Mouse (Mus musculus) embryonic facial prominence, embryonic 12.5 days (tissue): ENCODE data around the gene Stoml2. TPM values are rescaled to one million over a fixed set of nuclear protein-coding genes. Genes with fewer than 3 reads are reported as not detected.

Source experiments
- ATAC-seq: fragments of 200-750 bp; cut with Nextera tagmentation; 2 replicates; pipeline ENCODE4 v1.8.0; 2017; ENCODE audit not compliant: insufficient number of reproducible peaks, insufficient read depth, low FRiP score, low TSS enrichment
- H3K27ac ChIP-seq: fragments of 300-500 bp; sonication (generic); 2 replicates; pipeline ENCODE4 v1.5.1; 2016; ENCODE audit warnings: mild to moderate bottlenecking
- H3K27me3 ChIP-seq: fragments of 300-500 bp; sonication (generic); 2 replicates; pipeline ENCODE4 v1.6.1; 2016; ENCODE audit warnings: mild to moderate bottlenecking, moderate library complexity
- H3K36me3 ChIP-seq: fragments of 300-500 bp; sonication (generic); 2 replicates; pipeline ENCODE4 v1.6.1; 2016; ENCODE audit warnings: mild to moderate bottlenecking
- H3K4me1 ChIP-seq: fragments of 300-500 bp; sonication (generic); 2 replicates; pipeline ENCODE4 v1.6.1; 2016
- H3K4me2 ChIP-seq: fragments of 300-500 bp; sonication (generic); replicated peaks from 2 replicates; pipeline ENCODE4 v1.6.1; 2016; ENCODE audit warnings: mild to moderate bottlenecking, moderate library complexity
- H3K4me3 ChIP-seq: fragments of 300-500 bp; sonication (generic); 2 replicates; pipeline ENCODE4 v1.5.1; 2016; ENCODE audit warnings: mild to moderate bottlenecking
- H3K9ac ChIP-seq: fragments of 300-500 bp; sonication (generic); 2 replicates; pipeline ENCODE4 v1.6.1; 2016; ENCODE audit warnings: mild to moderate bottlenecking, moderate library complexity
- H3K9me3 ChIP-seq: fragments of 300-500 bp; sonication (generic); 2 replicates; pipeline ENCODE4 v1.6.1; 2016; ENCODE audit warnings: mild to moderate bottlenecking, moderate library complexity
- WGBS: fragments of 180-500 bp; shearing (Covaris S2); methylation state at CpG from one replicate; pipeline ENCODE4 v1.1.7; 2016; 5-methylcytosine and 5-hydroxymethylcytosine counted together
- polyA plus RNA-seq: library from polyadenylated mRNA; unstranded; fragments of >200 nt; fragmentation: Nextera tagmentation; extraction: Ambion mirVana; gene quantifications from 2 replicates; pipeline ENCODE4 v1.2.1, GENCODE M21; 2016

Gene Stoml2
- 333 and 352 TPM in 2 replicates for polyA plus RNA-seq

- Histone ChIP-seq H3K9me3 (no peaks in the 10 kb centered on the region), H3K27me3 (no peaks in the 10 kb centered on the region), H3K27ac (peak within 1 kb of the TSS; percentile 88), H3K36me3 (peaks cover 65% of the 10 kb centered on the region), H3K9ac (peak within 1 kb of the TSS; percentile 85), H3K4me1 (peaks cover 16% of the 10 kb centered on the region), H3K4me3 (peak within 1 kb of the TSS; percentile 72), H3K4me2 (peak within 1 kb of the TSS; percentile 79)
- WGBS = under 1% methylated on average over 38 of the region's 38 CpGs
- peak; percentile 92 for ATAC-seq
Observed at GRCm38 (mm10) chr4:43031237-43031995, at the start of gene Stoml2. Gene Stoml2 (minus strand): TSS chr4:43031710.

DNA sequence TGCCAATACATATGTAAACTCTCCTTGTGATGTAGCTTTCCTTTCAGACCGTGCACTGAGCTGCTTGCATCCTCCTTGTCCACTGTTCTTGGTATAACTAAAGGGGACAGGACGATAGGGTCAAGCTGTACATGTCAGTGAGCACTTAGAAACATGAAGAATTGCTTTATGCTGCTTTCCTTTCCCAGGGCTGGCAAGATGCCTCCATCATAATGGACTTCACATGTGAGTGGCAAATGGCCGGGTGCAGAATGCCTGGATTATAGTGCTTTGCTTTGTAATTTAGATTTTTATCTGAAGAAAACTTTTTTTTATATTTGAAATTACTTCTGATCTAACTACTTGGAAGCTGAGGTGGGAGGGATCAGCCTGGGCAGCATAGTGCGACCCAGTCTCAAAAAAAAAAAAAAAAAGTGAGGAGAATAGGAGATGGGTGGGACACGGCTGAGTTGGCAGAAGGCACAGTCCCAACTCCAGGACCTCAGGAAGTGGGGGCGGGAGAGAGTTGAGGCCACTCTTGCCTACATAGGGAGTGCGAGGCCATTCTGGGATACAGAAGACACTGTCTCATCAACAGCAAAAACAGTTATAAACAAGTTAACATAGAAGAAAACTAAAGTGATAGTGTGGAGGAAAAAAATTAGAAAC is 46.7 kb upstream of the Stoml2 start:
- no peak overlapping the region for H3K9ac ChIP-seq
- H3K4me1 ChIP-seq = no peaks in the 10 kb centered on the region
- no peak overlapping the region for H3K4me3 ChIP-seq
- H3K9me3 ChIP-seq = no peaks in the 10 kb centered on the region
- WGBS = 59% methylated on average over 7 of the region's 7 CpGs
- no peak overlapping the region for H3K27ac ChIP-seq
- no peaks in the 10 kb centered on the region for H3K27me3 ChIP-seq
- no peaks in the 10 kb centered on the region for H3K36me3 ChIP-seq
- no peak for ATAC-seq
- no peak overlapping the region for H3K4me2 ChIP-seq

DNA sequence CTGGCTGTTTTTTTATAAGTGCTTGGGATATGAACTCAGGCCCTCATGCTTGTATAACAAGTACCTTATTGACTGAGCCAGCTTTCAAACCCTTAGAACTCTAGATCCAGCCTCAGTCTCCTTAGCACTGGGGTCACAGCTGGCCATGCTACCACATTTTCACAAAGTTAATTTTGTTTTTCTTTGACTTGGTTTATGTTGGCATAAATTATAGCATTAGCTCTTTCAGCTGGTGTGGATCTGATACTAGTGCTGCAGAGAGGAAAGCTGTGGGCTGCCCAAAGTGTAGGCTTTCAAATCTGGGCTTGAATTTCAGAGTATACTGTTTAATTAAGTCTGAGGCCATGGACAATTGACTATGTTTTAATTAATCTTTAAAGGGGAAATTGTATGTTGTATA is 43.4 kb upstream of the Stoml2 start:
- Histone ChIP-seq H3K9ac (no peak overlapping the region), H3K27me3 (no peaks in the 10 kb centered on the region), H3K4me1 (no peaks in the 10 kb centered on the region), H3K9me3 (no peaks in the 10 kb centered on the region), H3K4me2 (no peak overlapping the region), H3K27ac (no peak overlapping the region), H3K36me3 (no peaks in the 10 kb centered on the region), H3K4me3 (no peak overlapping the region)
- ATAC-seq = no peak

- no peak for ATAC-seq
- peaks cover 6% of the 10 kb centered on the region for H3K27me3 ChIP-seq
- H3K4me3 ChIP-seq = no peak overlapping the region
- 91% methylated on average over 4 of the region's 4 CpGs for WGBS
- H3K36me3 ChIP-seq = no peaks in the 10 kb centered on the region
- H3K9ac ChIP-seq = no peak overlapping the region
- H3K27ac ChIP-seq = no peak overlapping the region
- H3K4me1 ChIP-seq = no peaks in the 10 kb centered on the region
- H3K9me3 ChIP-seq = no peaks in the 10 kb centered on the region
- no peak overlapping the region for H3K4me2 ChIP-seq
Observed at GRCm38 (mm10) chr4:43065471-43065870, 34.0 kb upstream of the Stoml2 start.

DNA sequence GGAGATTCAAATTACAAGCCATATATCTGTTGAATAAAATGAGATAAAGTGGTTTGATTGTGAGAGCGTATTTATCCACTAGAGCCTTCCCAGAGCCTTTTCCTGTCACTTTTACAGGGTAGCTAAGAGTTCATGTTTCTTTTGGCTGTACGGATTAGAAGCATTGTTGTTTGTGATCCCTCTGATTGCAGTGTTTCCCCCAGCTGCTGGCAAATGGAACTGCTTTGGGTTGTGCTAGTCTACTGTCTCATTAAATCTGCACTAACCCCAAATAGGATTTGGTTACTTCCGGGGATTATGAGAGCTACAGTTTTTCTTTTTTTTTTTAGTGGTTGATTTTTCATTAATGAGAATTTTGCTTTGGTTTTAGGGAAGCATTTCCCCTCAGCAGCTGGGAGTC is 28.8 kb upstream of the Stoml2 start:
- Histone ChIP-seq H3K4me1 (no peaks in the 10 kb centered on the region), H3K9ac (no peak overlapping the region), H3K4me3 (no peak overlapping the region), H3K36me3 (no peaks in the 10 kb centered on the region), H3K4me2 (no peak overlapping the region), H3K9me3 (no peaks in the 10 kb centered on the region), H3K27me3 (peaks cover 20% of the 10 kb centered on the region), H3K27ac (no peak overlapping the region)
- WGBS = 38% methylated on average over 3 of the region's 3 CpGs
- no peak for ATAC-seq

GRCm38 (mm10) chr4:43059697-43060096 is 28.2 kb upstream of the Stoml2 start:
- H3K27ac ChIP-seq = no peak overlapping the region
- H3K4me2 ChIP-seq = peak overlapping the region; percentile 96
- H3K27me3 ChIP-seq = peaks cover 20% of the 10 kb centered on the region
- peak overlapping the region; percentile 68 for H3K4me3 ChIP-seq
- 28% methylated on average over 3 of the region's 3 CpGs for WGBS
- no peaks in the 10 kb centered on the region for H3K4me1 ChIP-seq
- no peak for ATAC-seq
- no peaks in the 10 kb centered on the region for H3K9me3 ChIP-seq
- no peak overlapping the region for H3K9ac ChIP-seq
- no peaks in the 10 kb centered on the region for H3K36me3 ChIP-seq

GRCm38 (mm10) chr4:43058753-43059654 is 27.5 kb upstream of the Stoml2 start, which contains the start of gene Unc13b:
Gene Unc13b (plus strand): TSS chr4:43058953.
- H3K4me1 ChIP-seq = no peaks in the 10 kb centered on the region
- peak within 1 kb of the TSS; percentile 96 for H3K4me2 ChIP-seq
- H3K9me3 ChIP-seq = no peaks in the 10 kb centered on the region
- peak within 1 kb of the TSS; percentile 68 for H3K4me3 ChIP-seq
- peak within 1 kb of the TSS; percentile 39 for H3K9ac ChIP-seq
- H3K27ac ChIP-seq = 0 out of 2 replicates have a peak within 1 kb of the TSS, but pooled peaks have one; percentile 36
- H3K36me3 ChIP-seq = no peaks in the 10 kb centered on the region
- H3K27me3 ChIP-seq = peaks cover 20% of the 10 kb centered on the region
- peak; percentile 92 for ATAC-seq
- WGBS = under 1% methylated on average over 85 of the region's 90 CpGs

DNA sequence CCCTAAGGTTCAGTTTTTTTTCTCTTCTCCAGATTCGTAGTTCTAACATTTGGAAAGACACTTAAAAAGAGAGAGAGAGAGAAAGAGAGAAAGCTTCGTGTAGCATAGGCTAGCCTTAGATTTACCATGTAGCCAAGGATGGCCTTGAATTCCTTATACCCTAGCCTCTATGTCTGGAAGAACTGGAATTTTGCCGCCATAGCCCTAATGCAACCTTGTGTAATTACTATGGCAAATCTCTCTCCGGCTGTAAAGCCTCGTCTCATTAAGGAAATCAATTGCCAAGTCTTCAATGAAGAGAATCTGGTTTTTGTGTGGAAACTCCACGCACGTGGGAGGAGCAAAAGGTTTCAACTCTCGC is 26.9 kb upstream of the Stoml2 start:
- peak overlapping the region; percentile 96 for H3K4me2 ChIP-seq
- peak overlapping the region; percentile 68 for H3K4me3 ChIP-seq
- H3K27ac ChIP-seq = no peak overlapping the region
- WGBS = 22% methylated on average over 8 of the region's 8 CpGs
- H3K9me3 ChIP-seq = no peaks in the 10 kb centered on the region
- H3K27me3 ChIP-seq = peaks cover 20% of the 10 kb centered on the region
- H3K36me3 ChIP-seq = no peaks in the 10 kb centered on the region
- H3K4me1 ChIP-seq = no peaks in the 10 kb centered on the region
- no peak overlapping the region; the same call in 1 of the 2 replicates for H3K9ac ChIP-seq
- ATAC-seq = peak; percentile 11; the same call in 1 of the 2 replicates

- 88% methylated on average over 5 of the region's 5 CpGs for WGBS
- Histone ChIP-seq H3K36me3 (no peaks in the 10 kb centered on the region), H3K27me3 (peaks cover 20% of the 10 kb centered on the region), H3K9ac (no peak overlapping the region), H3K4me3 (no peak overlapping the region), H3K4me2 (no peak overlapping the region), H3K27ac (no peak overlapping the region), H3K9me3 (no peaks in the 10 kb centered on the region), H3K4me1 (no peaks in the 10 kb centered on the region)
- no peak for ATAC-seq
Observed at GRCm38 (mm10) chr4:43057654-43058053, 26.1 kb upstream of the Stoml2 start.

DNA sequence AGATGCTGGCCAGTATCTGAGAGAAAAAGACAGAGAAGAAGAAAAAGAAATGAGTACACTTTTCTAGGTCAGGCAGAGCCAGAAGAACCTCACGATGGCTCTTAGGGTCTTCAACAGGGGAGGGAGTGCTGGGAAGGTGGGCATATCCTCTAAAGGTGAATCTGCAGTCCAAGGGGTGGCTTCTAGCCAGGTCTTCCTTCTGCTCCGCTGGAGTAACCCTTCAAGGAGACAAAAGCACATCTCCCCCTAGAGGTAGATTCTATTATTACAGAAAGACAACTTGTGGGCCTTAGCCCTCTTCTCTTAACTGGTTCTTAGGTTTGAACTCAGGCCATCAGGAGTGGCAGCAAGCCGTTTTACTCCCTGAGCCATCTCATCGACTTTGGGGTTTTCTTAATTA is 21.1 kb upstream of the Stoml2 start:
- 14% methylated on average over 4 of the region's 4 CpGs for WGBS
- Histone ChIP-seq H3K9ac (no peak overlapping the region), H3K9me3 (no peaks in the 10 kb centered on the region), H3K4me2 (no peak overlapping the region), H3K27ac (no peak overlapping the region), H3K4me3 (no peak overlapping the region), H3K27me3 (no peaks in the 10 kb centered on the region), H3K36me3 (no peaks in the 10 kb centered on the region), H3K4me1 (0 out of 2 replicates have a peak, but pooled peaks cover 1% of the 10 kb centered on the region)
- ATAC-seq = no peak

- Histone ChIP-seq H3K9me3 (no peaks in the 10 kb centered on the region), H3K36me3 (no peaks in the 10 kb centered on the region), H3K4me1 (peaks cover 21% of the 10 kb centered on the region), H3K27ac (no peak overlapping the region), H3K4me2 (peak overlapping the region; percentile 30; the same call in 1 of the 2 replicates), H3K9ac (0 out of 2 replicates have a peak overlapping the region, but pooled peaks have one; percentile 27), H3K4me3 (no peak overlapping the region), H3K27me3 (no peaks in the 10 kb centered on the region)
- WGBS = 11% methylated on average over 5 of the region's 5 CpGs
- no peak for ATAC-seq
Observed at GRCm38 (mm10) chr4:43047231-43047630, 15.7 kb upstream of the Stoml2 start.
